Mouse (Mus musculus): ENCODE measurements around the gene Apopt1. TPM values are rescaled to one million over a fixed set of nuclear protein-coding genes. Genes with fewer than 3 reads are reported as not detected.

The Apopt1 gene
- polyA plus RNA-seq, 1 experiment: 38.2 TPM

GRCm38 (mm10) chr12:111760306-111760908, 47.3 kb downstream of the Apopt1 start:
- no peak for TF ChIP-seq CTCF (IDR thresholded peaks at IDR 0.05; ENCODE audit: borderline replicate concordance, insufficient read depth, low read length)
- no peak for TF ChIP-seq POLR2A (IDR thresholded peaks at IDR 0.05; ENCODE audit: low read depth, low read length)
- Histone ChIP-seq H3K4me3 (ENCODE audit: insufficient read depth, low read length) (peak overlapping the region; percentile 96), H3K4me1 (ENCODE audit: control insufficient read depth, insufficient read depth, low read length) (peaks cover 16% of the 10 kb centered on the region; the same call in 1 of the 2 replicates), H3K27ac (ENCODE audit: insufficient read depth, low read length) (peak overlapping the region; percentile 48)

- H3K4me3 ChIP-seq (ENCODE audit: insufficient read depth, low read length): no peak overlapping the region
- no peak overlapping the region for H3K27ac ChIP-seq (ENCODE audit: insufficient read depth, low read length)
- no peak for TF ChIP-seq CTCF (IDR thresholded peaks at IDR 0.05; ENCODE audit: borderline replicate concordance, insufficient read depth, low read length)
- TF ChIP-seq POLR2A (IDR thresholded peaks at IDR 0.05; ENCODE audit: low read depth, low read length): no peak
- H3K4me1 ChIP-seq (ENCODE audit: control insufficient read depth, insufficient read depth, low read length): peaks cover 29% of the 10 kb centered on the region
Measured at GRCm38 (mm10) chr12:111762620-111763280, 49.7 kb downstream of the Apopt1 start.

GRCm38 (mm10) chr12:111766313-111767236, 53.5 kb downstream of the Apopt1 start:
- TF ChIP-seq POLR2A (IDR thresholded peaks at IDR 0.05; ENCODE audit: low read depth, low read length) (no peak), CTCF (IDR thresholded peaks at IDR 0.05; ENCODE audit: borderline replicate concordance, insufficient read depth, low read length) (no peak)
- H3K27ac ChIP-seq (ENCODE audit: insufficient read depth, low read length): no peak overlapping the region
- no peak overlapping the region for H3K4me3 ChIP-seq (ENCODE audit: insufficient read depth, low read length)
- peaks cover 27% of the 10 kb centered on the region for H3K4me1 ChIP-seq (ENCODE audit: control insufficient read depth, insufficient read depth, low read length)

GRCm38 (mm10) chr12:111768322-111768928, 55.4 kb downstream of the Apopt1 start:
- Histone ChIP-seq H3K4me3 (ENCODE audit: insufficient read depth, low read length) (no peak overlapping the region), H3K4me1 (ENCODE audit: control insufficient read depth, insufficient read depth, low read length) (peaks cover 20% of the 10 kb centered on the region), H3K27ac (ENCODE audit: insufficient read depth, low read length) (peak overlapping the region; percentile 71)
- no peak for TF ChIP-seq CTCF (IDR thresholded peaks at IDR 0.05; ENCODE audit: borderline replicate concordance, insufficient read depth, low read length)
- TF ChIP-seq POLR2A (IDR thresholded peaks at IDR 0.05; ENCODE audit: low read depth, low read length): no peak

- peaks cover 20% of the 10 kb centered on the region for H3K4me1 ChIP-seq (ENCODE audit: control insufficient read depth, insufficient read depth, low read length)
- TF ChIP-seq CTCF (IDR thresholded peaks at IDR 0.05; ENCODE audit: borderline replicate concordance, insufficient read depth, low read length) (no peak), POLR2A (IDR thresholded peaks at IDR 0.05; ENCODE audit: low read depth, low read length) (no peak)
- no peak overlapping the region for H3K4me3 ChIP-seq (ENCODE audit: insufficient read depth, low read length)
- H3K27ac ChIP-seq (ENCODE audit: insufficient read depth, low read length): no peak overlapping the region
Measured at GRCm38 (mm10) chr12:111769306-111769705, 56.2 kb downstream of the Apopt1 start.

- TF ChIP-seq POLR2A (IDR thresholded peaks at IDR 0.05; ENCODE audit: low read depth, low read length) (no peak), CTCF (IDR thresholded peaks at IDR 0.05; ENCODE audit: borderline replicate concordance, insufficient read depth, low read length) (no peak)
- peaks cover 20% of the 10 kb centered on the region for H3K4me1 ChIP-seq (ENCODE audit: control insufficient read depth, insufficient read depth, low read length)
- no peak overlapping the region for H3K27ac ChIP-seq (ENCODE audit: insufficient read depth, low read length)
- no peak overlapping the region for H3K4me3 ChIP-seq (ENCODE audit: insufficient read depth, low read length)
Measured at GRCm38 (mm10) chr12:111769816-111770577, 56.9 kb downstream of the Apopt1 start.

GRCm38 (mm10) chr12:111770651-111771050, 57.6 kb downstream of the Apopt1 start:
- TF ChIP-seq POLR2A (IDR thresholded peaks at IDR 0.05; ENCODE audit: low read depth, low read length): no peak
- TF ChIP-seq CTCF (IDR thresholded peaks at IDR 0.05; ENCODE audit: borderline replicate concordance, insufficient read depth, low read length): no peak
- H3K4me1 ChIP-seq (ENCODE audit: control insufficient read depth, insufficient read depth, low read length): peaks cover 18% of the 10 kb centered on the region
- no peak overlapping the region for H3K27ac ChIP-seq (ENCODE audit: insufficient read depth, low read length)
- no peak overlapping the region for H3K4me3 ChIP-seq (ENCODE audit: insufficient read depth, low read length)

GRCm38 (mm10) chr12:111774156-111774555, 61.1 kb downstream of the Apopt1 start:
- H3K27ac ChIP-seq (ENCODE audit: insufficient read depth, low read length): no peak overlapping the region
- H3K4me1 ChIP-seq (ENCODE audit: control insufficient read depth, insufficient read depth, low read length): no peaks in the 10 kb centered on the region
- TF ChIP-seq CTCF (IDR thresholded peaks at IDR 0.05; ENCODE audit: borderline replicate concordance, insufficient read depth, low read length): no peak
- no peak for TF ChIP-seq POLR2A (IDR thresholded peaks at IDR 0.05; ENCODE audit: low read depth, low read length)
- H3K4me3 ChIP-seq (ENCODE audit: insufficient read depth, low read length): no peak overlapping the region

GRCm38 (mm10) chr12:111774845-111775244, 61.8 kb downstream of the Apopt1 start:
- no peak for TF ChIP-seq POLR2A (IDR thresholded peaks at IDR 0.05; ENCODE audit: low read depth, low read length)
- no peak for TF ChIP-seq CTCF (IDR thresholded peaks at IDR 0.05; ENCODE audit: borderline replicate concordance, insufficient read depth, low read length)
- Histone ChIP-seq H3K4me3 (ENCODE audit: insufficient read depth, low read length) (no peak overlapping the region), H3K4me1 (ENCODE audit: control insufficient read depth, insufficient read depth, low read length) (no peaks in the 10 kb centered on the region), H3K27ac (ENCODE audit: insufficient read depth, low read length) (no peak overlapping the region)
